Mouse (Mus musculus) midbrain, embryonic 13.5 days (tissue): Measurements from ENCODE around the gene Gm7029. TPM values are rescaled to one million over a fixed set of nuclear protein-coding genes. Genes with fewer than 3 reads are reported as not detected.
"Not testable (repeated sequence)": the region's sequence is repeated elsewhere in the genome, so short reads cannot be mapped to it uniquely, and the experiment has no call there.

Experiments used
- ATAC-seq: fragments of 200-750 bp; cut with Nextera tagmentation; 2 replicates; pipeline ENCODE4 v1.8.0; 2017; ENCODE audit warnings: mild to moderate bottlenecking, moderate TSS enrichment, moderate library complexity
- H3K27ac ChIP-seq: fragments of 300-500 bp; sonication (generic); 2 replicates; pipeline ENCODE4 v1.5.1; 2015; ENCODE audit warnings: inconsistent platforms, mild to moderate bottlenecking, moderate library complexity
- H3K27me3 ChIP-seq: fragments of 300-500 bp; sonication (generic); 2 replicates; pipeline ENCODE4 v1.6.1; 2015; ENCODE audit warnings: mild to moderate bottlenecking, inconsistent platforms
- H3K36me3 ChIP-seq: fragments of 300-500 bp; sonication (generic); 2 replicates; pipeline ENCODE4 v1.6.1; 2015; ENCODE audit warnings: mild to moderate bottlenecking, inconsistent platforms
- H3K4me1 ChIP-seq: fragments of 300-500 bp; sonication (generic); replicated peaks from 2 replicates; pipeline ENCODE4 v1.6.1; 2015; ENCODE audit warnings: inconsistent platforms
- H3K4me2 ChIP-seq: fragments of 300-500 bp; sonication (generic); replicated peaks from 2 replicates; pipeline ENCODE4 v1.6.1; 2015; ENCODE audit warnings: moderate library complexity, mild to moderate bottlenecking, inconsistent platforms
- H3K4me3 ChIP-seq: fragments of 300-500 bp; sonication (generic); replicated peaks from 2 replicates; pipeline ENCODE4 v1.5.1; 2015; ENCODE audit warnings: mild to moderate bottlenecking, inconsistent platforms
- H3K9ac ChIP-seq: fragments of 300-500 bp; sonication (generic); replicated peaks from 2 replicates; pipeline ENCODE4 v1.6.1; 2015; ENCODE audit warnings: mild to moderate bottlenecking, inconsistent platforms
- H3K9me3 ChIP-seq: fragments of 300-500 bp; sonication (generic); 2 replicates; pipeline ENCODE4 v1.6.1; 2016; ENCODE audit warnings: mild to moderate bottlenecking, inconsistent platforms
- WGBS: fragments of 180-500 bp; shearing (Covaris S2); methylation state at CpG from one replicate; pipeline ENCODE4 v1.1.7; 2015; 5-methylcytosine and 5-hydroxymethylcytosine counted together
- polyA plus RNA-seq: library from polyadenylated mRNA; unstranded; fragments of >200 nt; fragmentation: Nextera tagmentation; extraction: Ambion mirVana; gene quantifications from 2 replicates; pipeline ENCODE4 v1.2.1, GENCODE M21; 2015

Gm7029 gene
- polyA plus RNA-seq, 1 experiment from 2014 or later, result not detected

GRCm38 (mm10) chr17:33893011-33893410 lies 19.4 kb downstream of the Gm7029 start:
- H3K9ac ChIP-seq, H3K4me2 ChIP-seq, H3K9me3 ChIP-seq, ATAC-seq, H3K27me3 ChIP-seq, H3K27ac ChIP-seq, H3K36me3 ChIP-seq, H3K4me3 ChIP-seq: not testable (repeated sequence)
- WGBS, result 81% methylated on average over 4 of the region's 4 CpGs
- peaks cover 16% of the 10 kb centered on the region for H3K4me1 ChIP-seq

DNA sequence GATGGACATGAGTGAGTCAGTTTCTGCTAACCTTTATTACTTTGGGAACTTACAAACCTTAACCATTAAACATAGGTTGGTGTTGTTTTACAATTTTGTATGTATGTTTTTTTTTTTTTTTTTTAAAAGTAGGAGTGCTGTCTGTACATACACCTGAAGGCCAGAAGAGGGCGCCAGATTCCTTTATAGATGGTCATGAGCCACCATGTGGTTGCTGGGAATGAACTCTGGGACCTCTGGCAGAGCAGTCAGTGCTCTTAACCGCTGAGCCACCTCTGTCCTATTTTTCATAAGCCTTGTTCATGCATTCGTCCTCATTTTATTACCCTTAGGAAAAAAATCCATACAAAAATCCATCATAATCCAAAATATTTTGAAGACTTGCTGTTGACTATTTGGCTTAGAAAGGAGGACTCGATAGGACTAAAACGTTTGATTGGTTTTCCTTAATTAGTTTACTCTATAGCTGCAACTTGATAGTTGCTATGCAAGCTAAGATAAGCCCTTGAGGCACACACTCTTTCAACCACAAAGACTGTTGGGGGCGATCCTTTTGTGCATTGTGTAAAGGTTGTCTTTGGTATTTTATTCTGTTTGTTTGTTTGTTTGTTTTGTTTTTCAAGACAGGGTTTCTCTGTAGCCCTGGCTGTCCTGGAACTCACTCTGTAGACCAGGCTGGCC lies 23.6 kb downstream of the Gm7029 start:
- H3K27ac ChIP-seq, result no peak overlapping the region
- H3K9ac ChIP-seq, result no peak overlapping the region
- no peaks in the 10 kb centered on the region for H3K9me3 ChIP-seq
- no peaks in the 10 kb centered on the region for H3K36me3 ChIP-seq
- no peak overlapping the region for H3K4me3 ChIP-seq
- peaks cover 3% of the 10 kb centered on the region; the same call in 1 of the 2 replicates for H3K27me3 ChIP-seq
- H3K4me2 ChIP-seq, result no peak overlapping the region
- WGBS, result 42% methylated on average over 6 of the region's 6 CpGs
- ATAC-seq, result no peak
- H3K4me1 ChIP-seq, result no peaks in the 10 kb centered on the region

DNA sequence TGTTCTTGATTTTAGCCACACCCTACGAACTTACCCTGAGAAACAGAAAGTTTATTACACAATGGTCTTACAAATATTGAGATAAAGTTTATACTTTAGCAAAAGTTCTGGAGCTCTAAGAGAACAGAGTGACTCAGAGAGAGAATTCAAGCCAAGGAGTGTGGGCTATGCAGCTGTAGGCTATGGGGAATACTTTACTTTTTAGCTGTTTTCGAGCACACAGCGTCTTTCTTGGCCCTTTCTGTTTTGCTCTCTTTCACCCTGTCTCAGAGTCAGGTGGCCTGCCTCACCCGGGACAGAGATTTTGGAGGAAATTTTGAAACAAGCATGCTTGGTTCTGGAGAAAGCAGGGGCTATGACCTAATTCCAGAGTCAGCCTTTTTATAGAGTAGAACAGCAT lies 24.6 kb downstream of the Gm7029 start:
- not testable (repeated sequence) for H3K36me3 ChIP-seq, H3K9ac ChIP-seq, H3K4me2 ChIP-seq, H3K4me1 ChIP-seq, H3K9me3 ChIP-seq, H3K4me3 ChIP-seq, H3K27me3 ChIP-seq, ATAC-seq, H3K27ac ChIP-seq
- WGBS, result 86% methylated on average over 4 of the region's 4 CpGs

DNA sequence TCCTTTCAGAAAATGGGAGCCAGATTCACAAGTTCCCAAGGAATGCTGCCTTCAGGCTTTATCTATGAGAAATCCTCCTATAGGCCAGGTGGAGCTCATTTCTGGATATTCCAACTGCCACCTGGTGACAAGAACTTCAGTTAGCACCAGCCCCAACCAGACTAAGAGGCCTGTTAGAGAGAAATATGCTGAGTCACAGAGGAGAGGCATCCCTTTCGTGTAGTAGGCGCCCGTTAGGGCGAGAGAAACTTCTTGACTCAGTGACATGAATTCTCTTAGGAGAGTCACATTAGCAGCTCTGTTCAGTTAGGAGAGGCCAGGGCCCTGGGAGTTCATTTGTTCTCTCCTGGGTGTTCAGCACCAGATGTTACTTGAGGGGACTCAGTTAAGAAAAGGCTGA lies 26.0 kb downstream of the Gm7029 start:
- Histone ChIP-seq H3K27ac (no peak overlapping the region), H3K9me3 (no peaks in the 10 kb centered on the region), H3K4me2 (no peak overlapping the region), H3K27me3 (no peaks in the 10 kb centered on the region), H3K4me3 (no peak overlapping the region), H3K36me3 (no peaks in the 10 kb centered on the region), H3K4me1 (no peaks in the 10 kb centered on the region), H3K9ac (no peak overlapping the region)
- no peak for ATAC-seq
- 82% methylated on average over 4 of the region's 4 CpGs for WGBS

DNA sequence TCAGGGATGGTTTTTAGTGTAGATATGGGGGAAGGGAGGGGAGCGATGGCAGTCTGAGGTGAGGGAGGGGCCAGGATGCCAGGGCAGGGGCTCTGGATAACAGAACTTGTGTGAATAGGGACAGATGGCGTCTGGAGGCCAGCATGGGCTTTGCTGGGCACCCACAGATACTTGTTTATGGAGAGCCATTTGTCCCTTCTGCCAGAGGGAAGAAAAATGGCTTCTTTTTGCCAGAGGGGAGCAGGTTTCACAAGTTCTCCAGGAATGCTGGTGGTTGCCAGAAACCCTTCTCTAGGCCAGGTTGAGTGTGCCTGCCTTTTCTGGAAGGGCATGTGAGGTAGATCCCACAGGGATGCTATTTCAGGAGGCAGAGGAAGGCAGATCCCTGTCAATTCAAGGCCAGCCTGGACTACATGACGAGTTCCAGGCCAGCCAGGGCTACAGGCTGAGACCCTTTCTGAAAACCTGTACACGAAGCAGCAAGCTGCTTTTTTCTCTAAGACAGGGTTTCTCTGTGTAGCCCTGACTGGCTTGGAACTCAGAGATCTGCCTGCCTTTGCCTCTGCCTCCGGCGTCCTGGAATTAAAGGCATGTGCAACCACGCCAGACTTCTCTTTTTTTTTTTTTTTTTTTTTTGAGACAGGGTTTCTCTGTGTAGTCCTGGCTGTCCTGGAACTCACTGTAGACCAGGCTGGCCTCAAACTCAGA lies 26.8 kb downstream of the Gm7029 start:
- no peak for ATAC-seq
- no peak overlapping the region for H3K4me2 ChIP-seq
- no peak overlapping the region for H3K27ac ChIP-seq
- 72% methylated on average over 7 of the region's 7 CpGs for WGBS
- H3K4me1 ChIP-seq, result no peaks in the 10 kb centered on the region
- H3K36me3 ChIP-seq, result no peaks in the 10 kb centered on the region
- no peaks in the 10 kb centered on the region for H3K9me3 ChIP-seq
- H3K9ac ChIP-seq, result 0 out of 2 replicates have a peak overlapping the region, but pooled peaks have one; percentile 4
- no peak overlapping the region for H3K4me3 ChIP-seq
- H3K27me3 ChIP-seq, result no peaks in the 10 kb centered on the region

- ATAC-seq, result no peak
- Histone ChIP-seq H3K4me3 (no peak overlapping the region), H3K9ac (no peak overlapping the region), H3K27me3 (no peaks in the 10 kb centered on the region), H3K4me1 (no peaks in the 10 kb centered on the region), H3K4me2 (no peak overlapping the region), H3K36me3 (no peaks in the 10 kb centered on the region), H3K27ac (no peak overlapping the region), H3K9me3 (no peaks in the 10 kb centered on the region)
- WGBS, result 85% methylated on average over 4 of the region's 4 CpGs
Observed at GRCm38 (mm10) chr17:33900989-33901314, 27.3 kb downstream of the Gm7029 start.

DNA sequence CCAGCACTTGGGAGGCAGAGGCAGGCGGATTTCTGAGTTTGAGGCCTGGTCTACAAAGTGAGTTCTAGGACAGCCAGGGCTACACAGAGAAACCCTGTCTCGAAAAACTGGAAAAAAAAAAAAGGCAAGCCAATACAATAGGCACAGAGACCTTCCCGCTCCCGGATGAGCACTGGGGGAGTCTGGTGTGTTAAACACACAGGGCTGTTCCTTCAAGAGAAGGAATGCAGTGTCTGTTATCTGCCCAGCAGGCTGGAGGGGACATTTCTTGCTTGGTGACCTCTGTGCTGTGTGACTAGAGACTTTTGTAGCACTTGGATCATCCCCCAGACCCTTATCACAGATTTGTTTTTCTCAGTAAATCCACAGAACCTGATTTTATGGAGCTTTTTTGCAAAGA lies 28.0 kb downstream of the Gm7029 start:
- no peak overlapping the region for H3K4me3 ChIP-seq
- no peak overlapping the region for H3K4me2 ChIP-seq
- H3K9ac ChIP-seq, result no peak overlapping the region
- 70% methylated on average over 4 of the region's 4 CpGs for WGBS
- ATAC-seq, result no peak
- H3K27ac ChIP-seq, result no peak overlapping the region
- no peaks in the 10 kb centered on the region for H3K9me3 ChIP-seq
- H3K4me1 ChIP-seq, result no peaks in the 10 kb centered on the region
- H3K27me3 ChIP-seq, result no peaks in the 10 kb centered on the region
- H3K36me3 ChIP-seq, result no peaks in the 10 kb centered on the region

DNA sequence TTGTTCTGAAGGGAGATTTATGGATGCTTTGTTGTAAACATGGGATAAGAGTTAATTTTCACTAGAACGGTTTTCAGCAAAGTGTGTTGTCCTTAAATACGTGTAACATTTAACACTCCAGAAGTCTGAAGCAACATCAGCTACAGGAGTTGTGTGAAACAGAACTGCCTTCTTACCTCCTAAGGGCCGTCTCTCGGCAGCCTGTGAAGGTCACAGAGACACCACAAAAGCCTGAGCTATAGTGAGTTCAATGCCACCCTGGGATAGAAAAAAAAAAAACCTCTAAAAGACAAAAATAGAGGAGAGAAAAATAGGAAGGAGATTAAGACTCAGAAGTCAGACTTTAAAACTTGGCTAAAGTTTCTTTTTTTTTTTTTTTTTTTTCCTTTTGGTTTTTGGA lies 28.4 kb downstream of the Gm7029 start:
- Histone ChIP-seq H3K27ac (no peak overlapping the region), H3K36me3 (no peaks in the 10 kb centered on the region), H3K9ac (no peak overlapping the region), H3K4me1 (no peaks in the 10 kb centered on the region), H3K9me3 (no peaks in the 10 kb centered on the region), H3K4me3 (no peak overlapping the region), H3K4me2 (no peak overlapping the region), H3K27me3 (no peaks in the 10 kb centered on the region)
- 79% methylated on average over 4 of the region's 4 CpGs for WGBS
- ATAC-seq, result no peak

DNA sequence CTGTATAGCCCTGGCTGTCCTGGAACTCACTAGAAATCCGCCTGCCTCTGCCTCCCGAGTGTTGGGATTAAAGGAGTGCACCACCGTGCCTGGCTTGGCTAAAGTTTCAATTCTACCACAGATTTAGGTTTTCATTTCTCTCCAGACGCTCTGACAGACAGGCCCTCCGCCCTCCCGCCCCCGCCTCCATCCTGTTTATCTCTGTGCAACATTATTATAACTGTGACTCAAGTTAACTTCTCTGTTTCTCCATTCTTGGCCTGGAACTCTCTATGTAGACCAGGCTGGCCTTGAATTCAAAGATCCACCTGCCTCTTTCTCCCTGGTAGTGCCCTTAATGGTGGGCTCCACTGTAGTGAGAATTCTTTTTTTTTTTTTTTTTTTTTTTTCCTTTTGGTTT lies 28.9 kb downstream of the Gm7029 start:
- ATAC-seq, result no peak
- no peaks in the 10 kb centered on the region for H3K9me3 ChIP-seq
- H3K9ac ChIP-seq, result no peak overlapping the region
- no peaks in the 10 kb centered on the region for H3K36me3 ChIP-seq
- 88% methylated on average over 7 of the region's 7 CpGs for WGBS
- H3K4me1 ChIP-seq, result no peaks in the 10 kb centered on the region; the same call in 1 of the 2 replicates
- H3K4me3 ChIP-seq, result no peak overlapping the region
- H3K4me2 ChIP-seq, result no peak overlapping the region
- no peak overlapping the region for H3K27ac ChIP-seq
- H3K27me3 ChIP-seq, result no peaks in the 10 kb centered on the region

GRCm38 (mm10) chr17:33903911-33904651 lies 30.4 kb downstream of the Gm7029 start:
- H3K27me3 ChIP-seq, H3K4me2 ChIP-seq, H3K4me3 ChIP-seq, ATAC-seq, H3K9ac ChIP-seq, H3K27ac ChIP-seq, H3K4me1 ChIP-seq, H3K36me3 ChIP-seq, H3K9me3 ChIP-seq: not testable (repeated sequence)
- WGBS, result 80% methylated on average over 6 of the region's 6 CpGs

DNA sequence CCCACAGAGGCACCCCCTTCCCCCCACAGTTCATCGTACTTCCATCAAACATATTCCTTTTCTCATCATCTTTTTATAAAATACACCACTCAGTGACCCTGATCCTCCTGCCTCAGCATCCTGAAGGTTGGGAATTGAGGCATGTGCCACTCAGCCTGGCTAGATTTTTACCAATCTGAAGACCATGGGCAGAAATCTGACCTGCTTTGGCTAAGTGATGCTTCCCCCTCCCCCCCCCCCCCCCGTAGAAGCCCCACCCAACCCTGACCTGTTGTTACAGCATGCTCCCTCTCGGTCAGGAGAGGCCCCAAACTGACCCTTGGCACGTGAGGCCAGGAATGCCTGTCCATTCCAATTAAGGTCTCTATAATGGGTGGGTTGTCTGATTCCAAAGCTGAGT lies 31.2 kb downstream of the Gm7029 start, which contains the start of gene Platr17:
Gene Platr17 (plus strand): TSS at position 301 of the 400 bp plus-strand sequence.
- H3K36me3 ChIP-seq, H3K27me3 ChIP-seq, H3K9me3 ChIP-seq, H3K4me2 ChIP-seq, H3K4me3 ChIP-seq, H3K4me1 ChIP-seq, ATAC-seq, H3K9ac ChIP-seq, H3K27ac ChIP-seq: not testable (repeated sequence)
- WGBS, result 35% methylated on average over 3 of the region's 4 CpGs

- WGBS, result 0% methylated on average over 41 of the region's 44 CpGs
- Histone ChIP-seq H3K4me3 (peak overlapping the region; percentile 89), H3K9ac (peak overlapping the region; percentile 74), H3K27ac (peak overlapping the region; percentile 91), H3K4me1 (peaks cover 32% of the 10 kb centered on the region), H3K36me3 (peaks cover 24% of the 10 kb centered on the region), H3K9me3 (no peaks in the 10 kb centered on the region), H3K4me2 (peak overlapping the region; percentile 83), H3K27me3 (no peaks in the 10 kb centered on the region)
- peak; percentile 18; the same call in 1 of the 2 replicates for ATAC-seq
Observed at GRCm38 (mm10) chr17:33908331-33909076, 34.9 kb downstream of the Gm7029 start.
